Mouse (Mus musculus) testis, adult 2 months (tissue): ENCODE measurements around the gene Prima1. TPM values are rescaled to one million over a fixed set of nuclear protein-coding genes. Genes with fewer than 3 reads are reported as not detected.

Experiments
- H3K27ac ChIP-seq: fragments of 200-500 bp; 2 replicates; pipeline ENCODE4 v1.5.1; 2012; ENCODE audit warnings: low read depth, low read length; ENCODE audit not compliant: control insufficient read depth, insufficient read depth
- H3K27me3 ChIP-seq: fragments of 200-500 bp; 2 replicates; pipeline ENCODE4 v1.6.1; 2012; ENCODE audit warnings: mild to moderate bottlenecking, low read length, moderate library complexity; ENCODE audit not compliant: control insufficient read depth, insufficient read depth
- H3K36me3 ChIP-seq: fragments of 200-500 bp; 2 replicates; pipeline ENCODE4 v1.6.1; 2012; ENCODE audit warnings: mild to moderate bottlenecking, low read length; ENCODE audit not compliant: control insufficient read depth, insufficient read depth
- H3K4me1 ChIP-seq: fragments of 200-500 bp; 2 replicates; pipeline ENCODE4 v1.6.1; 2012; ENCODE audit warnings: low read length; ENCODE audit not compliant: control insufficient read depth, insufficient read depth
- H3K4me3 ChIP-seq: fragments of 200-500 bp; 2 replicates; pipeline ENCODE4 v1.5.1; 2012; ENCODE audit warnings: low read depth, mild to moderate bottlenecking, low read length, moderate library complexity, mixed read lengths; ENCODE audit not compliant: control insufficient read depth
- CTCF ChIP-seq: fragments of 200-500 bp; IDR thresholded peaks from 2 replicates; pipeline ENCODE4 v1.5.1; 2012; ENCODE audit warnings: low read depth, mild to moderate bottlenecking, inconsistent platforms, low read length, moderate library complexity; ENCODE audit not compliant: control insufficient read depth, insufficient read depth, insufficient replicate concordance
- POLR2A ChIP-seq: fragments of 200-500 bp; IDR thresholded peaks from 2 replicates; pipeline ENCODE4 v1.6.1; 2012; ENCODE audit warnings: low read depth, mild to moderate bottlenecking, inconsistent platforms, low read length, moderate library complexity; ENCODE audit not compliant: control insufficient read depth
- polyA plus RNA-seq: library from polyadenylated mRNA; depleted of rRNA; stranded (reverse); fragments of >200 nt; gene quantifications from 2 replicates; pipeline ENCODE4 v1.2.3, GENCODE M21; 2012

Gene Prima1
- polyA plus RNA-seq, 1 experiment: 0.81 TPM

DNA sequence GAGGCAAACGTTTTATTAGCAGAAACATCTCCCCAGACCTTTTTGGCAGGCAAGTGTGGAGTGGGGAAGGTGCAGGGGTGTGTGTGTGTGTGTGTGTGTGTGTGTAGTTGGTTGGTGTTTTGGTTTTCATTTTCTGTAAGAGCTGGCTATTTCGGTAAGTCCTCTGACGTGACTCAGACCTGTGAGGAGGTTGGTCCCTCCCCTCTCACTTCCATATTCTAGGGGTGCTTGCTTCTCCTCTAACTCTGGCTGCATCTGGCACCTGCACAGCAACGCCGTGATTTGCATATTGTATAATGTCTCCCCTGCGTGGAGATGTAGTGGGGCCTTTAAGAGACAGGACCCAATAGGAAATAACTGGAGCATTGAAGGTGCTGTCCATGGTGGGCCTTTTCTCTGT lies 31.1 kb upstream of the Prima1 start:
- Histone ChIP-seq H3K36me3 (no peaks in the 10 kb centered on the region), H3K27ac (no peak overlapping the region), H3K4me3 (no peak overlapping the region), H3K27me3 (no peaks in the 10 kb centered on the region), H3K4me1 (no peaks in the 10 kb centered on the region)
- TF ChIP-seq POLR2A (no peak), CTCF (no peak)

DNA sequence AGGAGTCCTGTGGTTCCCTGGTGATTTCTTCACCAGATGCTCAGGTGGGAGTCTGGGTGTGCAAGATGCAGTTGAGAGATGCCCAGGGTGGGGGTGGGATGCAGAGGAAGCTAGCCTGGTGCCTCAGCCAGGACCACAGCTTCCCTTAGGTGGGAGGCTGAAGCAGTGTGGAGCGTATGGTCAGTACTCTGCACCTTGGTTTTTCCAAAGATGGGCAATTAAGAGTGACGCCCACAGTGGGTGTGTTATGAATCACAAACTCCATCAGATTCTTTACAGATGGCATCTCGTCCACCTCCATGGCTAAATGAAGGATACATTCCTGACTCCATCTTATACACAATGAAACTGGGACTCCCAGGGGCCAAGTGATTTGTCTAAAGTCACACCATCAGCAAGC lies 30.2 kb upstream of the Prima1 start:
- Histone ChIP-seq H3K27me3 (no peaks in the 10 kb centered on the region), H3K36me3 (no peaks in the 10 kb centered on the region), H3K27ac (no peak overlapping the region), H3K4me3 (no peak overlapping the region), H3K4me1 (no peaks in the 10 kb centered on the region)
- no peak for TF ChIP-seq CTCF
- no peak for TF ChIP-seq POLR2A

DNA sequence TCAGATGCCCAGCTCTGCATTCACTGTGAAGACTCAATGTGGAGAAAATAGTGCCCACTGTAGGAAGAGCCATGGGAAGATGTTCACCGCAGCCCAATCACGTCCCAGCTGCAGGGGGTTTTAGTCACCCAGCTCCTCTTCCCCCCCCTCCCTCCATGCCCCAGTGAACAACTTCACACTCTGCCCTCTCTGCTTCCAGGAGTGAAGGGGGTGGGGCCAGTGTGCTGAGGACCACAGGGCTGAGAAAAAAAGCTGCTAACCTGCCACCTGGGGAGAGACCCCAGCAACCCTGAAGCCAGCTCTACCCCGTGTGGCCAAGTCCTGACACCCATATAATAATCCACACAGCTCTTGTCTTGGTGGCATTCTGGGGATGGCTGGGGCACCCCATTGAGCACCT lies 24.7 kb upstream of the Prima1 start:
- H3K36me3 ChIP-seq: no peaks in the 10 kb centered on the region
- H3K27me3 ChIP-seq: no peaks in the 10 kb centered on the region
- no peak for TF ChIP-seq POLR2A
- TF ChIP-seq CTCF: no peak
- H3K27ac ChIP-seq: no peak overlapping the region
- H3K4me1 ChIP-seq: no peaks in the 10 kb centered on the region
- H3K4me3 ChIP-seq: no peak overlapping the region

DNA sequence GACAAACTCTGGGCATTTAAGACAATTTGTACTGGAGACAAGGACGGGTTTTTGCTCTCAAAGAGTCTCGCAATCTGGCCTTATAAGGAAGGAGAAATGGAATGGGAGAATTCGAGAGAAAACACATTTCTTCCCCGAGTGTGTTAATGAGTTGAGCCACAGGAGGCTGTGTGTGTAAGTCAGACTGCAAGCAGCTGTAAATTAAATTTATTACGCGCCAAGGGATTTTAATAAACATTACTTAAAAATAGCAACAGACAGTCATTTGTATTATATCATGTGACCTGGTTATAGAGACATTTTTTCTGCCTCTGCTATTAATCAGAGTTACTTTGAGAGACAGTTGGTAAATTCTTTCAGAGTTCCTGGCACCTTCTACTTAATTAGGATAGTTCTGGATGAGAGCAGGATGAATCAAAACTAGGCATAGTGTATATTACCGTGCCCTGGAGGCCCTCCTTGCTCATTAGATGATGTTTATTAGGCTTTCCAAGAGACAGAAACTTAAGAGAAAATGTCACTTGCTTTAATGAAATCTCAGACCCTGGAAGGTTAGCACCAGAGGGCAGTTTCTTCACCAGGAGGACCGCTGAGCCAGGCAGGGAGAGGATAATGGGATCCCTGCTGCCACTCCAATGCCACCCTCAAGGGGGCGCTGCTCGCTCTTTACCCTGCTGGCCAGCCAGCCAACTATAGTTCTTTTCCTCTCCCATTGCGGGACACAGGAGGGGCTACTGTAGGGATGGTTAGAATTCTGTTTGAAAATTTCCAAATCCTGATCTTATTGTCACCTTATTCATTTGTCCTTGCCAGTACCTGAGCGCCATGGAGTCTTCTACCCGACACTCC lies 20.3 kb upstream of the Prima1 start:
- Histone ChIP-seq H3K4me1 (no peaks in the 10 kb centered on the region), H3K4me3 (no peak overlapping the region), H3K36me3 (no peaks in the 10 kb centered on the region), H3K27ac (no peak overlapping the region), H3K27me3 (no peaks in the 10 kb centered on the region)
- peak; percentile 89 for TF ChIP-seq CTCF
- no peak for TF ChIP-seq POLR2A

DNA sequence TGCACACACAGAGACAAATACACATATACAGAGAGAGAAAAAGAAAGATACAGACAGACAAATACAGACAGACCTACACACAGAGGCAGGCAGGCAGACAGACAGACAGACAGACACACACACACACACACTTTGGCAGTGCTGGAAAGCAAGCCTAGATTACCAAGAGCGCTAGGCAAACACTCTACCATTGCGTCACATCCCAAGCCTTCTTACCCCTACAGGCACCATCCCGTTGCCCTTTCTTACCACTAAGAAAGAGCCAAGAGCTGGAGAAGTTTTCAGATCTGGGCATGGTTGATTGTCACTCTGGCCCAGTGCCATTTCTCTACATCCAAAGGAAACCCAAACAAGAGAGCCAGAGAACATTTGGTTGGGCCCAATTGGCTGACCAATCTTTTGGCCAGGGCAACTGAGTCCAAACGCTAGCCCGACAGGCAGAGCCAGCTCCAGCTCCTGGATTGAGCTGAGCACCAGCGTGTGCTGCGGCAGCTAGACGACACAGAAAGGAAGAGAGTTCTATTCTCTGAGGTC lies 11.0 kb upstream of the Prima1 start:
- Histone ChIP-seq H3K4me1 (no peaks in the 10 kb centered on the region), H3K27ac (no peak overlapping the region), H3K27me3 (no peaks in the 10 kb centered on the region), H3K36me3 (no peaks in the 10 kb centered on the region), H3K4me3 (no peak overlapping the region)
- TF ChIP-seq POLR2A (no peak), CTCF (no peak)

DNA sequence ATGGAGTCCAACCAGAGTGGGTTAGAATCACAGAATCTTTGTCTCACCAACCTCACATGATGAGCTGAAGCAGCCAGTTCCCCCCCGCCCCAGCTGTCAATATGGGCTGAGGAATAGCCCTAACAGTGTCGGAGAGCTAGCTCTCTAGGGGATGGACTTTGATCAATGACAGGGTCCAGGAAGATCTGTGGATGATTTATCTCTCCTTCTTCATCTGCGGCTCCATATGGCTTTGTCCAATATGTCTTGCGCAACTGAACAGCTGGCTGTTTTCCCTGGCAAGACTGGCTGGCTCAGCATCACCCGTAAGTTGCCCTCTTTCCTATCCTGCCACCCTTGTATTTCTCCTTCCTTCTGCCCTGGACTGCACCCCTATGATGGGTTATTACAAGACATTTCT lies 9.2 kb upstream of the Prima1 start:
- Histone ChIP-seq H3K4me3 (no peak overlapping the region), H3K36me3 (no peaks in the 10 kb centered on the region)
- TF ChIP-seq POLR2A (no peak), CTCF (no peak)

DNA sequence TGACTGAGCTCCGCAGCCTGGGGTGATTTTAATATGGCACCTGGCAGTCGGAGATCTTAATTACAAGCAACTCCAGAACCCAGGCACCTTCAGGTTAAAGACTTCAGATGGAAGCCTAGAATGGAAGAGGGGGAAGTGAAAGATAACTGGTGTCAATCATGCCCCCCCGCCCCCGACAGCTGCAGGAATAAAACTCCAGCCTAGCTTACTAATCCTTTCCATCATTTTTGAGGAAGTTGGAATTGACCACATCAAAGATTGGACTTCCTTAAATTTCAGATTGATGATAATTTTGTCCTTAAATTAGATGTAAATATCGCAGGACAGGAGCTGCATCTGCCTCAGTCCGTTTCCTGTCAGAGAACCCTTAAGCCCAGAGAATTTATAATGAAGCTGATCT lies 8.4 kb upstream of the Prima1 start:
- Histone ChIP-seq H3K4me1 (no peaks in the 10 kb centered on the region), H3K27ac (no peak overlapping the region), H3K4me3 (no peak overlapping the region), H3K27me3 (no peaks in the 10 kb centered on the region), H3K36me3 (no peaks in the 10 kb centered on the region)
- TF ChIP-seq CTCF: no peak
- TF ChIP-seq POLR2A: no peak

More for the DNA sequence above, 9.2 kb upstream of the Prima1 start:
- Histone ChIP-seq H3K27me3 (no peaks in the 10 kb centered on the region), H3K27ac (no peak overlapping the region), H3K4me1 (no peaks in the 10 kb centered on the region)

DNA sequence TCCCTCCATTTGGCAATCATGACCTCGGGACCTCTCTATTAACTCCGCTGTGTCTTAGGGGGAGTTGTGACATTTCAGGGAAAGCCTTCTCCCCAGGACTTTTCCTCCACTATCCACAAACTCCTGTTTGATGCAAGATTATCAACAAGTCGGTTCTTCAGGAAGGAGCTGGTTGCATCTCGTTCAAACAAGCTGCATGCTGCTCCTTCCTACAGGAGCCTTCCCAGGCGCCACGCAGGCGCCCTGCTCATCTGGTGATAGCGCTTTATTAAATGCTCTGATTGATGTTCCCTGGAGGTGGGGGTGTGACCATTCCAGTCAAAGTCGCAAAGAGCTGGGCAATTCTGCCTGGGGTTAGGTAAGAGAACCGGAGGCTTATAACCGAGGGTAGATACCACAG lies 1.1 kb upstream of the Prima1 start:
- Histone ChIP-seq H3K27ac (no peak overlapping the region), H3K4me3 (no peak overlapping the region), H3K4me1 (peaks cover 3% of the 10 kb centered on the region; the same call in 1 of the 2 replicates), H3K27me3 (no peaks in the 10 kb centered on the region), H3K36me3 (no peaks in the 10 kb centered on the region)
- TF ChIP-seq POLR2A (no peak), CTCF (no peak)
